ENCODE assay signal across 8 mouse cellular contexts in genomic region chr4:147222021-147222420, GRCm38 (mm10).
A peak's percentile ranks its signal among the peaks of the same experiment; 100 is the strongest.
DNase-seq lines count a peak whose midpoint lies in the region; TF ChIP-seq lines count a peak whose summit lies in the region.
"Not testable (repeated sequence)": the region's sequence is repeated elsewhere in the genome, so short reads cannot be mapped to it uniquely, and the experiment has no call there.

No protein-coding gene starts in this region.

- not testable (repeated sequence) for TF ChIP-seq EP300 in heart, adult 2 months (IDR thresholded peaks at IDR 0.05; ENCODE audit: insufficient read depth, low read depth, low read length)

- WGBS in cerebellum, adult 2 months: 83% methylated on average over 5 of the region's 5 CpGs
- 89% methylated on average over 5 of the region's 5 CpGs for WGBS in forebrain, embryonic 10.5 days
- 82% methylated on average over 5 of the region's 5 CpGs for WGBS in heart, adult 2 months
- 87% methylated on average over 5 of the region's 5 CpGs for WGBS in lung, adult 2 months

- not testable (repeated sequence) for TF ChIP-seq CTCF in cerebellum, adult 2 months (IDR thresholded peaks at IDR 0.05; ENCODE audit: borderline replicate concordance, insufficient read depth, low read depth, low read length); heart, adult 2 months (IDR thresholded peaks at IDR 0.05); lung, adult 2 months (IDR thresholded peaks at IDR 0.05; ENCODE audit: insufficient read depth, low read length)

- not testable (repeated sequence) for H3K27me3 ChIP-seq in cerebellum, adult 2 months (ENCODE audit: control insufficient read depth, insufficient read depth, low read length); forebrain, embryonic 10.5 days (ENCODE audit: poor library complexity, severe bottlenecking); heart, adult 2 months (ENCODE audit: control insufficient read depth, insufficient read depth, low read length)

- H3K9ac ChIP-seq in heart, adult 2 months (ENCODE audit: low read depth, low read length): not testable (repeated sequence)

- H3K36me3 ChIP-seq in forebrain, embryonic 10.5 days (replicated peaks); heart, adult 2 months (ENCODE audit: control insufficient read depth, insufficient read depth, low read length): not testable (repeated sequence)

- H3K27ac ChIP-seq in cerebellum, adult 2 months (ENCODE audit: insufficient read depth, low read length); forebrain, embryonic 10.5 days; heart, adult 2 months: not testable (repeated sequence)

- TF ChIP-seq POLR2A in cerebellum, adult 2 months (IDR thresholded peaks at IDR 0.05; ENCODE audit: borderline replicate concordance, insufficient read depth, low read length); heart, adult 2 months (IDR thresholded peaks at IDR 0.05; ENCODE audit: insufficient read depth, low read depth, low read length); lung, adult 2 months (IDR thresholded peaks at IDR 0.05; ENCODE audit: borderline replicate concordance, extremely low read depth, low read depth, low read length): not testable (repeated sequence)

- not testable (repeated sequence) for H3K4me1 ChIP-seq in cerebellum, adult 2 months (ENCODE audit: control insufficient read depth, insufficient read depth, low read length); forebrain, embryonic 10.5 days; heart, adult 2 months (ENCODE audit: control insufficient read depth, insufficient read depth, low read length); lung, adult 2 months (ENCODE audit: control insufficient read depth, insufficient read depth, low read length)

- peaks cover 54% of the 10 kb centered on the region for H3K9me3 ChIP-seq in forebrain, embryonic 10.5 days

- H3K4me3 ChIP-seq in cerebellum, adult 2 months (replicated peaks; ENCODE audit: insufficient read depth, low read depth, low read length); forebrain, embryonic 10.5 days; heart, adult 2 months; lung, adult 2 months (replicated peaks; ENCODE audit: extremely low read depth, low read depth, low read length): not testable (repeated sequence)

- DNase-seq in adrenal gland, adult (ENCODE audit: inconsistent age in 2 of 2, low spot score in 1 of 2): peak; percentile 28 to 63
- peak; percentile 15 to 33 for DNase-seq in cerebellum, adult 2 months
- peak; percentile 37 for DNase-seq in cerebellum, adult 9-11 months
- DNase-seq in forebrain, embryonic 10.5 days (ENCODE audit: extremely low spot score, low spot score): peak; percentile 9
- peak; percentile 27 to 37 for DNase-seq in heart, adult 2 months
- DNase-seq in kidney, postnatal 25 days: peak; percentile 12 to 50
- DNase-seq in lung, adult 2 months: peak; percentile 22
- peak; percentile 54 for DNase-seq in testis, postnatal 10 days (ENCODE audit: low spot score)

- intact Hi-C loops in heart, adult 2 months (cut with DNase I): not testable (repeated sequence)

- H3K79me2 ChIP-seq in heart, adult 2 months (replicated peaks; ENCODE audit: control insufficient read depth, insufficient read depth, low read length): not testable (repeated sequence)
